Mouse (Mus musculus) olfactory bulb, adult 2 months (tissue): ENCODE results near the gene Vill. TPM values are rescaled to one million over a fixed set of nuclear protein-coding genes. Genes with fewer than 3 reads are reported as not detected.

Experiments
- H3K27ac ChIP-seq: fragments of 200-500 bp; 2 replicates; pipeline ENCODE4 v1.5.1; 2012; ENCODE audit warnings: low read depth, low read length; ENCODE audit not compliant: insufficient read depth
- H3K4me1 ChIP-seq: fragments of 200-500 bp; 2 replicates; pipeline ENCODE4 v1.6.1; 2012; ENCODE audit warnings: low read length; ENCODE audit not compliant: control insufficient read depth, insufficient read depth
- H3K4me3 ChIP-seq: fragments of 200-500 bp; 2 replicates; pipeline ENCODE4 v1.5.1; 2012; ENCODE audit warnings: mild to moderate bottlenecking, low read depth, low read length, moderate library complexity; ENCODE audit not compliant: insufficient read depth
- CTCF ChIP-seq: fragments of 200-500 bp; IDR thresholded peaks from 2 replicates; pipeline ENCODE4 v1.5.1; 2012; ENCODE audit warnings: low read depth, mild to moderate bottlenecking, low read length, moderate library complexity; ENCODE audit not compliant: insufficient read depth
- POLR2A ChIP-seq: fragments of 200-500 bp; IDR thresholded peaks from 2 replicates; pipeline ENCODE4 v1.6.1; 2012; ENCODE audit warnings: mild to moderate bottlenecking, low read depth, low read length, moderate library complexity; ENCODE audit not compliant: insufficient read depth
- WGBS: fragments of 180-500 bp; shearing (Covaris S2); methylation state at CpG from one replicate; pipeline ENCODE4 v1.1.7; 2018; 5-methylcytosine and 5-hydroxymethylcytosine counted together
- polyA plus RNA-seq: library from polyadenylated mRNA; stranded (reverse); fragments of >200 nt; gene quantifications from 2 replicates; pipeline ENCODE4 v1.2.4, GENCODE M21; 2012; ENCODE audit warnings: low replicate concordance; ENCODE audit not compliant: missing spikeins, insufficient read depth, insufficient read length

Vill gene
- polyA plus RNA-seq, 1 experiment = not detected

GRCm38 (mm10) chr9:119119409-119120167, 67.0 kb downstream of the Vill start:
- WGBS = 89% methylated on average over 19 of the region's 19 CpGs
- Histone ChIP-seq H3K4me1 (no peaks in the 10 kb centered on the region), H3K4me3 (no peak overlapping the region), H3K27ac (no peak overlapping the region)
- TF ChIP-seq POLR2A (no peak), CTCF (no peak)

- 78% methylated on average over 3 of the region's 3 CpGs for WGBS
- H3K4me3 ChIP-seq = no peak overlapping the region
- TF ChIP-seq POLR2A = no peak
- TF ChIP-seq CTCF = no peak
- no peak overlapping the region for H3K27ac ChIP-seq
- no peaks in the 10 kb centered on the region for H3K4me1 ChIP-seq
Observed at GRCm38 (mm10) chr9:119120168-119120560, 67.6 kb downstream of the Vill start.

Other genes starting within 250 kb of the Vill start
- not detected in 2 replicates for gene Ctdspl, start 126.3 kb upstream of the Vill start, polyA plus RNA-seq
- not detected in 2 replicates for gene Plcd1, start 40.7 kb downstream of the Vill start, polyA plus RNA-seq
- not detected in 2 replicates for gene Dlec1, start 49.7 kb downstream of the Vill start, polyA plus RNA-seq
- gene Acaa1b, start 104.3 kb downstream of the Vill start, polyA plus RNA-seq = not detected in 2 replicates
- gene Gm47289, start 106.4 kb downstream of the Vill start, polyA plus RNA-seq = not detected in 2 replicates
- gene Slc22a13, start 156.3 kb downstream of the Vill start, polyA plus RNA-seq = not detected in 2 replicates